Mouse (Mus musculus) embryo, embryonic 10 days (tissue): ENCODE data around the gene Ehf.

ENCODE experiments used
- DNase-seq: peaks from one replicate; pipeline ENCODE4 v3.0.0-alpha.2; 2015; ENCODE audit warnings: low spot score

Ehf gene

DNA sequence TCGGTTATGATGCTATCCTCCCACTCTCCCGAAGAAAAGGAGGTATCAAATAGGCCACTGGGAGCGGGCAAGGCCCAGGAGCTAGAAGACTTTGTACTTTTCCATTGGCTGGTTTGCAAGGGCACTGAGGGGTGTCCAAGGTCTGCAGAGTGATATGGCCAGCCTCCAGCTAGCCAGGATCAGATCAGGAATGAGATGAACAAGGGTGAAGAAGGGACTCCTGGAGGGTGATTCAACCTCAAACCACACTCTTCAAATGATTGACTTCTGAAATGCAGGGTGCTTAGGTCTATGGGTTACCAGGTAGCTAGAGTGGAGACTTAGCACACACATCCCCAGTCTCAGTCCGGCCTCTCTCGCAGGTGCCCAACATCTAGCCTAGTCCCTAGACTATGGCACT lies 9.3 kb downstream of the Ehf start:
- DNase-seq, result no peak

DNA sequence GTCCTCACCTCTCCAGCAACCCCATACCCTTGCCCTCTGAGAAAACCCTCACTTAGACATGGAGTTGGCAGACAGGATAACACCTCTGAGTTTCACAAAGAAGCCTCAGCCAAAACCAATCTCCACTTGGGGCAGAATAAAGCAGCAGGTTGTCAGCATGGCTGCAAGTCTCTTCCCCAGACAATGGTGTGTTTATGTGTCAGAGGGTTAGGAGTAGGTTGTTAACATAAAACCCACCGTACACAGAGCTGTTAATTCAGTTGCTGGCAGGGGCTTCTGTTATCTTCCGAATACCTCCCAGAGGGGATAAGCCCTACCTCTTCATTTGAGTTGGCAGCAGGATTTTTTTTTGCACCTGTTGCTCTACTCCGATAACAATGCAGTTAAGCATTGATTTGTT lies 9.9 kb downstream of the Ehf start:
- no peak for DNase-seq

DNA sequence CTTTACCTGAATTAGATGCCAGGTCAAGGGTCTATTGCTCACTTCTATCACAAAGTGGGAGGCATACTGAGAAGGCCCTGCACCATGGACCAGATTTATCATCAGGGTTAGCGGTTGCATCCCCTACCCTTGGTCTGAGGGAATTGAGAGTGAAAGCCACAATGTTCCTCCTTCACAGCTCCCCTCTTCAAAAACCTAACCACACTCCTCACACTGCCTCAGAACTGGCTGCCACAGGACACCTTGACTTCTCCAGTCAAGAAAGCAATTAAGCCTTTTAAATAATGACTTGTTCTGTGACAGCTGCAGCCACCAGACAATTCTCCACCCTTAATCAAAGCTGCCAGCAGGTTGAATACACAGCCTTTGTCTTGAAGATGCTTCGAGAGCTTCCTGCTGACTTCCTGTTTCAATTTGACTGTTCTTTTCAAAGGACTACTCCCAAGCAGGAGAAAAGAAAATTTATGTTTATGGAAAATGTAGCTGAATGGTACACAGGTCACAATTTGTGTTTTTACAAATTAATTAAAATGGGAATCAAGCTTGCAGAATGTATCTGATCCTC lies 12.3 kb downstream of the Ehf start:
- DNase-seq, result no peak

DNA sequence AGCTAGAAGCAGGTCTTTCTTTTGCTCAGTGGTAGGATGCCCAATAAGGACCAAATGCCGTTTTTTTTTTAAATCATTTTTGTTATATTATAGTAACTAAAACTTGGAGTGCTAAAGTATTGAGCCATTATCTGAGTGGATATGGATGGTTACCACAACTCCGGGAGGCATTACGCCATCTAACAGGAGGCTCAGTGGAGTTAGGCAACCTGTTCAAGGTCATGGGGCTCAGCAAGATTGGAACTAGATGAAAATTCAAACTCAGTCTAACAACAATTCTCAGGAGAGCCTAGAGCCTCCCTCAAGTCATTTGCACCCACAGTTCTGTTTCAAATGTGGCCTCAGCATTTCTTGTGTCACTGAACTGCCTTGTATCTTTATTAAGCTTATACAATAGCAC lies 12.9 kb downstream of the Ehf start:
- DNase-seq, result no peak

DNA sequence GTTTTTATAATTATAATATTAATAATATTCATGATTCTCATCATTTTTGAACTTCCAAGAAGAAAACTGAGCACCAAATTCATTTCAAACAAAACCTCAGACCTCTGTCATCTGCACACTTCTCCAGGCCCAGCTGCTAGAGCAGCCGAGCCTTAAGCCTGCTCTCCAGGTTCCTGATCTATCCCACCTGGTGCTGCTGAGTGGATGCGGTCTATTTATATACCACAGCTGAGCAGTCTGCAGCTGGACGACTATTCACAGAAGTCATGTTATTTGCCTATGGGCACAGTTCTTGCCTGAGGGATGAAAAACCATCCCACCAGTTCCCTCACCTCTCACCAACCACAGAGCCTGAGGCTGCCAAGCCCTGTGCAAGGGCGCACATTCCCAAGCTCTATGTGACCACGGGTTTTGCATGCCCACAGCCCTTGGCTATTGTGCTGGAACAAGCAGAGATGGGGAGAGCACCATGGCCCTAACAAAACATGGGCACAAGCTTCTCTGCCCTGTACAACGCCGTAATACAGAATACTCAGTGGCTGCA lies 13.6 kb downstream of the Ehf start:
- DNase-seq, result no peak

DNA sequence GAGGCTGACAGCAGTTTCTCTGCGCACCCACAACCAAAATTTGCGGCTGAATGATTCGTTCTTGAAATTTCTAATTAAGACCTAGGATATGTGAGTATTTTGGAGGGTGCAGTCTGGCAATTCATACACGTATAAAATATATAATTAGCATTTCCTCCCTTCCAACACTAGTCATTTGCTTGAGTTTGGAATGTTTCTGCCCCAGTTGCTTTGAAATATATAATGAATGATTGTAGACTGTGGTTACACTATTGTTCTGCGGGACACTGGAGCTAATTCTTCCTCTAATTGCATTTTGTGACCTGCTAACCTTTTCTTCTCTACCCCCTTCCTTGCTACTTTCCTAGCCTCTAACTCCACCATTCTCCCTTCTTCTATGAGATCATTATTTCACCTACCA lies 15.4 kb downstream of the Ehf start:
- no peak for DNase-seq

DNA sequence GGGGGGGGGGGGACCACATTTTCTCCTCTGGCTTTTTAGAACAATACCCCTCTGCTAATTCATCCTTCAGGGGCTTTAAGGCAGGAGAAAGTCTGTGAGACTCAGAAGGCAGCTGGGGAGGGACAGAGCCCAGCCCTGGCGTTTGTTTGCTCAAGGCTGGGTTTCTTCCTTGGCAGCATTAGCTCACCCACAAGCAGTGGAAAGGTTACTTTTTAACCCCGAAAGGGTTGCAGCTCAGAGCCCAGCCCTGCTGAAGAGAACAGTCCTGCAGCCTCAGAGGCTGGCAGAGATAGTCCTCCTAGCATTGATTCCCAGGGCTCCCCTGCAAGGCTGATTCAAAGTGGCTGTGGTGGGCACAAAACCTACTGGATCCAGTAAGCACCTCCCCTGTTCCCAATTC lies 17.5 kb downstream of the Ehf start:
- DNase-seq, result no peak

DNA sequence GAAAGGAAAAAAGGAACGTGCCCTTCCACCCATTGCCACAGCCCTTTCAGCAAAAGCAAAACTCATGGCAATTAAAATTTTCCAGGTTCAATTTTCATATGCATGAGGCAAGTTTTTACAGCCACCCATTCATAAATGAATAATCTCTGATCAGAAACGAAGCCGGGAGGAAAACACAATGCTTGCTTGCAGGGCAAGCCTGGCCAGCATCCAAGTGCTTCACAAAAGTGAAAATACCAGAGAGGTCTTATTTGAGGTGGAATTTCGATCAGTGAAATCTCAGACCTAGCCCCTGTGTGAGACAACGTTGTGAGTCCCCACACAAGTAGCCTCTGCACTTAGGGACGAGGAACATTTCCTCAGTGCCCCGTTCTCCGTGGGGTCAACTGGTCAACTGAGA lies 19.3 kb downstream of the Ehf start:
- no peak for DNase-seq

DNA sequence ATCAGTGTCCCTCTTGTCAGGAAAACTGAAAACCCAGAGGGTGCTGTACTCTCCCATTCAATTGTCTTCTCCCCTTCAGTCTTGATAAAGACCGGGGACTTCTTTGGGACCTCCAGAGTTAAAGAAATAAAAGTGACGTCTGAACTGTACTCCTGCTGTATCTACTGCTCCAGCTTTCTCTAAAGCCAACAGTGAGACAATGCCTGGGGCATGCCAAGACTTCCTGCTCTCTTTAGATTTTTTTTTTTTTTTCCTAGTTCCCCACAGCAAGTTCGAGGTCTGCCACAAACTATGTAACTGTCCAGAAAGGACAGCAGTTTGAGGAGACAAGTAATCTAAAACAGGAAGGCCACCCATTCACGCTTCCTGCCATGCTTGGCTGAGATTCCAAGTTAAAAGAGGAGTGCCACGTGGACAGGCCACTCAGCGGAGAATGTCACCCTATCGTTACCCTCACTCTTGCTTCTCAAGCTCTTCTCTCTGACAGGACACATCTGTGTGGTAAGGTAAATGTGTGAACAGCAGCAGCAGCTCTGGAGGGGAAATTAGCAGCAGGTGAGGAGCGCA lies 20.8 kb downstream of the Ehf start:
- no peak for DNase-seq

DNA sequence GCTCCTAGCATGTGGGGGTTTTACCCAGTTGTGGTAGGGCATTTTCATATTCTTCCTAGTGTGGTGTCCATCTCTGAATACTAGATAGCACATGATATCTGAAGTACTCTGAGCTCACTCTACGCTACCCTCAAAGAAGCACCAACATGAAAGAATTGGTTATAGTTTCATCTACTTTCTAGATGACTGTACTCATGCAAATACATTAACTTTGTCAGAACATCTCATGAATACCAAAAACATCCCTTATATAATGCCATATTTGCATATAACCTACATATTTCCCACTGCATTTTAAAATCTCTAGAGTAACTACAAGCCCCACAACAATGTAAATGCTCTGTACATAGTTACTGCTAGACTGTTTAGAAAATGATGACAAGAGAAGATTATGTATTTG lies 23.2 kb downstream of the Ehf start:
- no peak for DNase-seq

DNA sequence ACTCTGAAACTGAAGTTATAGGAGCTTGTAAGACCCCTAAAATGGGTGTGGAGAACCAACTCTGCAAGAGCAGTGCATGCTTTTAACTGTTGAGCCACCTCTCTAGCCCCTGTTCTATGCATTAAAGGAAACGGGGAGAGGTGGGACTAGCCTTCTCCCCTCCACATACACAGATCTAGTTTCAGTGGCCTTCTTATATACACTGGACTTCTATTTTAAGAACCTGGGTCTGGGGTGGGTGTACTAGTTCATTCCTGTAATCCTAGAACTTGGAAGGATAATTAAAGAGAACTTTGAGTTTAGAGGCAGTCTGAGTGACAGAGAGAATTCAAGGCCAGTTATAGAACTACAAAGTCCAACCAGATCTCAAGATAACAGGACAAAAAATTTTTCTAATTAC lies 24.6 kb downstream of the Ehf start:
- no peak for DNase-seq

DNA sequence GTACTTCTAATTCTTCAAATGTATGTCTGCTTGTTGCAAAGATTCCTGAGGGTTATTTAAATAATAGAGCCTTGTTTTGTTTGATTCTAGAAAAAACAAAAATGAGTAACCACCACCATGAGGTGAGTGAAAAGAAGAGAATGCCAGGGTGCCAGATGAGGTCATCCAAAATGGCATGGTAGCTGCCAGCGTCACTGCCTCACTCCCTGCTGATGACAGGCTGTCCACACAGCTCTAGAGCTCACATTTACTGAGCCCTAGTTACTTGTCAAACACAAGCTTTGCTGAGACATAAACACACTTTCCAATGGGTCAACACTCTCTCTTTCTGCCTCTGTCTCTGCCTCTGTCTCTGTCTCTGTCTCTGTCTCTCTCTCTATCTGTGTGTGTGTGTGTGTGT lies 25.3 kb downstream of the Ehf start:
- DNase-seq, result no peak

DNA sequence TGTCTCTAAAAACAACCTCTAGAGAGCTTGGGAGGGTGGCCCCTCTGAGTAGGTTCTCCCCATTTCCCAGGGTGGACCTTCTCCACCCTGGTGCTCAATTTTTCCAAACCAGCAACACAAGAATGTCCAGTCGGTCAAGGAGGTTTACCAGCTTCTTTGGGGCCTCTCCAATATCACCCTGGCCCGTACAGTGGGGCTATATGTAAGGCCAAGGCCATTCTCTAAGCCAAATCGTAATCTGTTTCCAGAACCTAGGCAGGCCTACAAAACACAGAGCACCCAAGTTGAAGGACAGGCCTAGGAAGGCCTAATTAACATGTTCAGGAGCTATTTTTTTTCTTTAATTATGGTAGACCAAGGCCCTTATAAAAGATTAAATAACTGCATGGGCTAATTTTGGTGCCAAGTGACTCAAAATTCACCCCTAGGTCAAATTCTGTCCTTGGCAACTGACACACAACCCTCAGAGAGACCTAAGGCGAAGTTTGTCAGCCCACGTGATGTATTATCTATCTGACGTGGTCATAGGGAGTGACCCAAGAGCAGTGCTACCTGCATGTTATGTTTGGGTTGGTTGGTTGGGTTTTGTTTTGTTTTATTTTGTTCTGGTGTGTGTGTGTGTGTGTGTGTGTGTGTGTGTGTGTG lies 27.6 kb downstream of the Ehf start:
- DNase-seq, result no peak

DNA sequence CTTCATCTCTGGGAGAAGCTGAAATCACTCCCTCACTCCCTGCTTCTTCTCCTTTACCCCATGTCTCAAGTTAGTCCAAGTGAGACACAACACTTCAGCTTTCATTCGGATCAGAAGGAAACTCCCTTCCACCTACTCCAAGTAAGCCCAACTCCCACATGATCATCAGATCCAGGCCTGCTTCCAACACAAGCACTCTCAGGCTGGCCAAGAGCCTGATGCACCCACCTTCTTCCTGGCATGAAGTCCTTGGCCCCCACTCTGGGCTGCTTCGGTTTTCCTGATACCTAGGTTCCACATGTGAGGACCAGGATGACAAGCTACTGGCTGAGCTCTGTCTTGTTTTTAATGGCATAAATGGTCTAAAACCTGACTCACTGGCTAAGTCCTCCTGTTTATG lies 28.3 kb downstream of the Ehf start:
- DNase-seq, result no peak

DNA sequence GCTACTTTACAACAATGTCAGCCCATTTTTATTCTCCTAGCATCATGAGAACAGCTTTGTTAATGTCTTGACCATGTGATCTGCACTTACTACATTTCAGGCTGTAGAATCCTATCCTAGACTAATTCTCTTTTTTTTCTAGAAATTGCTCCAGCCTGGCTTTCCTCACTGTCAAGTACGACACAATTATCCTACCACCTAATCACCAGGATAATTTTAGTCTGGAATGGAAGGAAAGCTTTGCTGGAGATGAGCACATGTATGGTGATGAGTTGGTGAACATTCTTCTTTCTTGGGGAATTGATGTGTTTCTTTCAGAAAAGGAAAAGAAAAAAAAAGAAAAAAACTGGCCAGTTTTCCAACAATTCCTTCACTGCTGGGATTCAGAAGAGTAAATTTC lies 28.8 kb downstream of the Ehf start:
- no peak for DNase-seq

DNA sequence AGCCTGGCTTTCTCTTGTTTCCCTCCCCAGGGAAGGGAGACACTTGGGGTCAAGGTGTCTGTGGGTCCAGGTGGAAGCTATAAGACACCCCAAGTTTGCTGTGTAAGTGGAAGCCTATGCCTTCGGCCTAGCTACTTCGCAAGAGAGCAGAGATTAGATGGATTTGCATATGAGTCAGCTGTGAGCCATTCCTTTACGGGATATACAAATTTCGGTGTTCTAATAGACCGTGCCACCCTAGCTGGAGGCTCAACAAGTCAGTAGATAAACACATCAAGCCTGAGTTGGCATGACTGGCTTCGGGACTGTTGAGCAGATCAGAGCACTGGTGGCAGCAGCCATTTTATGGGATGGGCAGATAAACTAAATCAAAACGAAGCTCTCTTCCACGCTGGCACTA lies 31.6 kb downstream of the Ehf start:
- DNase-seq, result no peak

DNA sequence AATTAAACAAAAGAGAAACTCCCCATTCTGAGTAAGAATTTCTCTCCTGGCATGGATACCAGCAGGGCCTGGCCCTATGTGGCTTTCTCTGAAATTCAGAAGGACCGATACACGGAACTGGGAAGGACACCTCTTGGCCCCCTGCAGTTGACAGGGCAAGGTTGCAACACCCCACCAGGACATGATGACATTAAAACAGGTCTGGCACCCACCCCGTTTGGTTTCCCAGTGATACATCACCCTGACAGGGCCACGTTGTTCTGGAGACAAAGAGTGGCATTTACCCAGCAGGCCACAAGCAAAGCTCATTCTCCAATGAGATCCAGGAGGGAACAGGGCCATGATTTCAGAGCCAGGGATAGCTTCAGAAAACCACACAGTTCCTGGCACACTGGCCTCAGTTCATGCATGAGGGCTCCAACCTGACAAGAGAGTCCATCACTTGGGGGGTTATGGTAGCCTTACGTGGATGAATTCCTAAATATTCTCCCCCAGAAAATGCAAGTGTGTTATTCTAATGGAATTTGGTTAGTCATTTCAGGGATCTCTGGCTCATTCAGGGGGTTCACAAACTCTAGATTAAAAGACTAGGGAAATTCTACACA lies 32.4 kb downstream of the Ehf start:
- no peak for DNase-seq

DNA sequence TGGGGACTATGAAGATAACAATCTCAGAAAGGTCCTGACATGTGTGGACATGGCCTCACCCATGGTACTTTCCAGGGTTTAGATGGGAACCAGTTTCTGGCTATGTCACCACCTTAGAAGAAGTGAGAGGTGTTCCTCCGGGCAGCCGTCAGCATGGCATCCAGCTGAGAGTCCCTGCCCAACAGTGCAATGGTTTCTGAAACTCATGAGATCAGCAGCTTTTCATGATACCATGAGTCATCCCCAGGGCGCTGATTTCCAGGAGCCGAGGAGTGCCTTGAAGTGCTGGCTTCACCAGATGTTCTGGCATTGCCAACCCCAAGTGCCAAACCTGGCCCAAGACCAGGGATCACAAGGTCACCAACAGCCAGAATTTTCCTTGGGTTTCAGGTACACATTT lies 64.0 kb downstream of the Ehf start:
- no peak for DNase-seq

DNA sequence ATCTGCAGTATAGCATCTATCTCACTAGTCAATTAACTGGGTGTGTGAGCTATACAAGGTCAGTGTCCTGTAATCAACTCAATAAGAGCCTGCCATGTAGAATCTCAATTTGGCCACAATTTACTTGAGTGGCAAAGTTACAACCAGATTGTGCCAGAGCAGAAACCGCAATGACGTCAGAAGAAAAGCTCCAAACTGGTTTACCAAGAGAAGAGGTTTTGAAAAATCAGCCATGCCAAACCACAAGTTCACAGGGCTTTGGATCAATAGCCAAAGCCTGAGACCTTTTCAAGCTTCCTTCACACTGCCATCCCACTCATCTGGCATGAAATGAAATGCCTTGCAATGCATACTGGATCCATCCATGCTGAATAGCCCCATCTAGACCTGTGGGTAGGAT lies 76.3 kb downstream of the Ehf start:
- DNase-seq, result no peak

DNA sequence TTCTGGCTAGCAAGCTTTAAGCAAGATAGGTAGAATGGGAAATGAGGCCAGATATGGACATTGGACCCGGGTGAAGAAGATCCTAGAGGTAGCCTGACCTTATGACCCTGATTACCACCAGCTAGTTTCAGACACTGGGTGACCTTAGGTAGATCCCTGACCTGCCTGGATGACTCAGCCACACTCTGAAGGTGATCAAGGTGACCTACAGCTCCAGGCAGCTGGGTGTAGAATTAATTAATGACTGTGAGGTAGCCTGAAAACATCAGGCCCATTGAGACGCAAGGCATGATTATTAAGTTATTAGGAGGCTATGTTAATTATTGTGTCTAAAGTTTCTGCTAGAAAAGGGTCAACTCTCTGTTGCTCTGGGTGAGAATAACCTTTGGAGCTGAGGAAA lies 82.2 kb downstream of the Ehf start:
- DNase-seq, result no peak

DNA sequence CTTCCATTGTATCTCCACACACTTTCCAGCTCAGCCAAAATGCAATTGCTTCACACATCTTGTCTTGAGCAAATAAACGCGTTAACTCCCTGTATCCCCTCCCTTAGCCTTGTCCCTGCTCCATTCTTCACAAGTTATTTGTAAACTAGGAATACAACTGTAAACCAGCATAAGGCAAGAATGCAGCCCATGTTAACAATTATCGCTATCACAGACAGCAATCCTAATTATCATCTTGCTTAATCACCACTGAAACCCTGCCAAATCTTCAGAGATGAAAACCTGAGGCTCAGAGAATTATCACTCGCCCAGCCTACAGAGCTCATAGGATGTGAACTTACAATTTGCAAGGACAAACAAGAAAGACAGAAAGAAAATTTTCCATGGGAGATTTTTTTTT lies 84.8 kb downstream of the Ehf start:
- no peak for DNase-seq

DNA sequence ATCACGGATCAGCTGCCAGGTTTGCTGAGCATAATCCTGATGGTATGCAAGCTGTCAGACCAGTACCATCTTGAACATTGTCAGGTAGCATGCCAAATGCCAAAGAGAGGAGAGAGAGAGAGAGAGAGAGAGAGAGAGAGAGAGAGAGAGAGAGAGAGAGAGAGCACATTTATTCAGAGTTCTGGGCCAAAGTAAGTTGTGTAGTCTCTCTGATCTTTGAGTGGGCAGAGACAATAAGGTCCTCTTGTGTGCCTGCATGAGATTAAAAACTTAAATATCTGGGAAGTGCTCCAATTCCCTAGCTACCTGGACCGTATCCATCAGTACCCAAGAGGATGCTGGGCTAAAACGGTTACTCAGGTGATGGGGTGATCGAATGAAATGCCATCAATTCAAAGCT lies 87.3 kb downstream of the Ehf start:
- no peak for DNase-seq

DNA sequence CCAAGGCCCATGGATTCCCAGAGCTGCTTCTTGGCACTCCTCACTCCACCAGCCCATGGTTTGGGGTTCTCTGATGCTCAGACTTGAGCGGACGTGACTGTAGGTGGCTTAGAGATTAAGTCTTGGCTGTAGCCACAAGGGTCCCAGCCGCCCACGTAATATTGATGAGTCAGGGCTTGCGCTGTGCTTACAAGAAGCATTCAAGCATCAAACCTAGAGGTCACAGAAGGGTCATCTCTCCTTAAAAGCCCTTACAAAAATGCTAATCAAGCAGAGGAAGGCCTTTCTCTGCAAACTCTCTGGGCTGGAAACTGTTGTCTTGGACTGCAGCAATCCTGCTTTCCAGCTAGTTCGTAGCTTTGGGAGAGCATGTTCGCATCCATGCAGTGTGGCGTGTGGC lies 88.2 kb downstream of the Ehf start:
- DNase-seq, result peak; percentile 66

DNA sequence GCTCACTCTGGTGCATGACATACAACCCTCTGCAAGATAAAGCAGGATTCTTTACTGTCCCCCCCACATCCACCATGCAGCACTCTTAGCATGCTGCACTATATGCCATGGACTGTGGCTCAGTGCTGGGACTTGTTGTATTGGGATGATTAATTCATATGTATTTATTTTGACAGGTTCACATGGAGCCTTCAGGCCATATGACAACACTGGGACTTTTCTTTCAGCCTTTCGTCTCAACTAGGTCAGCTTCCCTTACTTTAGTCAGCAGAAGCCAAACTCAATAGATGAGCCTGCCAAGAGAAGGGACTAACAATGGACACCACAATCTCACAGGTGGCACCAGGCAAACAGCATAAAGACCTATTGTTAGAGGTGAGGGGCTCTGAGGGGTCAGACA lies 89.5 kb downstream of the Ehf start:
- no peak for DNase-seq
